Mouse (Mus musculus) embryonic stem cell, embryonic (primary cell): ENCODE measurements at regions not wholly inside any gene's neighbourhood (a gene's known extent, or its start where the extent isn't known, plus 50 kb on each side); places are given as distances from the start of the nearest gene placed in this dataset.

Source experiments
- CTCF ChIA-PET, 4 experiments: fragments of 300-600 bp in 2 of 4; fragments of 350-600 bp in 2 of 4; sonication (Branson Sonifier 250); formaldehyde crosslinking; loops; one replicate each; lab custom pipeline; 2022; ENCODE audit warnings: inconsistent platforms in 2 of 4; lab: Charles Lee
- POLR2A ChIA-PET, 4 experiments: fragments of 300-600 bp in 2 of 4; fragments of 350-600 bp in 2 of 4; sonication (Branson Sonifier 250); formaldehyde crosslinking; loops; one replicate each; lab custom pipeline; 2022; ENCODE audit warnings: antibody characterized with exemption in 4 of 4, inconsistent platforms in 1 of 4; lab: Charles Lee

- ChIA-PET CTCF (no interaction called here), POLR2A (no interaction called here)
These were observed 938.1 kb downstream of the 4930444P10Rik start for GRCm38 (mm10) chr1:15155046-15155445.

- POLR2A ChIA-PET, result no interaction called here
- CTCF ChIA-PET, result no interaction called here
These were observed 939.2 kb downstream of the 4930444P10Rik start for GRCm38 (mm10) chr1:15153952-15154351.

DNA sequence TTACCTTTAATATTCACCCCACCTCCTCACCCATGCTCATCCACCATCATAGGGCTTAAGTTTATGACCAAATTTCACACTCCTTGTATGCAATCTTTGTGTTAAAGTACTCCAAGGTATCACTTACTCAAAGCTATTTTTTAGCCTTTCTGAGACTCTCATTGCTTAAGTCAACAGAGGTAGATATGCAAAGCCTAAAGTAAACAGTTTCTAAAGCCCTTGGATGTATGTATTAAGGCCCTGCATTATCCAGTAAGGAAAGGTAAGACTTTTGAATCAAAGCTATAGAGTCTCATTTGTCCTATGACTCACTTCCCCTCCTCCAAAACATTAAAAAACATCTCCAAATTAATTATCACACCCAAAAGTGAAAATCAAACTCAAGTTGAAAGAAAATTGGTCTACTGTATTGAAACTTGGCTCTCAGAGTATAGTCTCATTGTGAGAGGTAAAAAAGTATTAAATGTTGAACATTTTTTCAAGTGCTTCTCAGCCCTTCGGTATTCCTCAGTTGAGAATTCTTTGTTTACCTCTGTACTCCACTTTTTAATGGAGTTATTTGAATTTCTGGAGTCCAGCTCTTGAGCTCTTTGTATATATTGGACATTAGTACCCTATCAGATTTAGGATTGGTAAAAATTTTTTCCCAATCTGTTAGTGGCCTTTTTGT is 949.1 kb downstream of the 4930444P10Rik start:
- CTCF ChIA-PET, result interaction anchor here in 1 of 4 experiments (1.5 kb wide), 1 partner anchor 33 kb away, joined by 3 read pairs; no protein-coding TSS in a partner anchor
- POLR2A ChIA-PET, result no interaction called here

DNA sequence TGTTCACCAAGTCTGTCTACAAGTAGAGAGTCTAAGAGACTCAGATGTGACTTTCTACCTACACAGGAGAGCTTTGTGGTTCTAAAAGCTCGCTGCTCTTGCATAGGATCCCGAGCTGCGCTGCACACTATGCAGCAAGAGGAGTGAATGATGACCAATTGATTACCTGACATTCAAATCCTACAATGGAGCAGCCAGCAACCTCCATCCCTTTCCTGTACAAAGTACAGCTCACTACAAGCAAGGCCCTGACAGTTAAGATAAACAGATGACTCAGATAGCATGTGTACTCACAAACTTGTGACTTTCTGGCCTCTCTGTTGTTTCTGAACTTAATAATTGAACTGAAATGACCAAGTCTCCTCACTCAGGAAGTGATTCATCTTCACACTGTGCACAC is 974.7 kb downstream of the 4930444P10Rik start:
- ChIA-PET CTCF (no interaction called here), POLR2A (no interaction called here)

GRCm38 (mm10) chr1:15111420-15111819 is 981.7 kb downstream of the 4930444P10Rik start:
- ChIA-PET POLR2A (no interaction called here), CTCF (interaction anchor here in 1 of 4 experiments (1.1 kb wide), 1 partner anchor 32 kb away, joined by 3 read pairs; no protein-coding TSS in a partner anchor)

- ChIA-PET POLR2A (no interaction called here), CTCF (interaction anchor here in 1 of 4 experiments (0.5 kb wide), 1 partner anchor 40 kb away, joined by 3 read pairs; no protein-coding TSS in a partner anchor)
These were observed 1022.8 kb downstream of the 4930444P10Rik start for GRCm38 (mm10) chr1:15070331-15070730.

DNA sequence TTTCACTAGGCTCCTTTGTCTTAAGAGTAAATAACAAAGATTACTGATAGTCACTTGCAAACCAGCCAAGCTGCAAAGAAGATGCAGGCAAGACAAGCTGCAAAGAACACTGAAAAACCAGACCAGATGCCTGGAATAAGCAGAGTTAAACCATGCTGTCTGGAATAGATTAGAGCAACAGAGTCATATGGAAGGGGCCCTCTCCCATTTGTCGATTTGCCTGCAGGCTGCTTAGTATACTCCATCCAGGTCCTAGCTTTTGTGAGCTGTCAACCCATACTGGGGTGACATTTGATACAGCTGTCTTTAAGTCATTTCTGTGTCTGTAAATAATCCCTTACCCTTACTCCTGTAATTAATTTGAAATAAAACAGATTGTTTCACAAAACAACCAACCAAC is 1059.1 kb downstream of the 4930444P10Rik start:
- ChIA-PET POLR2A (no interaction called here), CTCF (no interaction called here)

DNA sequence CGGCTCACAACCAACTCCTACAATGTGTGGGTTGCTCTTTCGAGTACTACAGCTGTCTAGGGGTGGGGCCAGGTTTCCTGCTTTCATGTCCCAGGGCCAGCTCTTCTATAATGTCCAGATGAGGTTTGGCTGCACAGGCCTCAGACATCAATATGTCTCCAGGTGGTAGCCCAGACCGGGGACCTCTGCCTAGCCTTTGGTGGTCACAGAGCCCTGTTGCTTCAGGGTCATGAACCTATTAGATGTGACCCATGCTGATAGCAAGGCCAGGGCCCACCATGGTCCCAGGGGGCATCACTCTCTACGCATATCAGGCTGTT is 1074.7 kb downstream of the 4930444P10Rik start:
- CTCF ChIA-PET, result interaction anchor here in 1 of 4 experiments (1.0 kb wide), 1 partner anchor 36 kb away, joined by 3 read pairs; no protein-coding TSS in a partner anchor
- POLR2A ChIA-PET, result no interaction called here

DNA sequence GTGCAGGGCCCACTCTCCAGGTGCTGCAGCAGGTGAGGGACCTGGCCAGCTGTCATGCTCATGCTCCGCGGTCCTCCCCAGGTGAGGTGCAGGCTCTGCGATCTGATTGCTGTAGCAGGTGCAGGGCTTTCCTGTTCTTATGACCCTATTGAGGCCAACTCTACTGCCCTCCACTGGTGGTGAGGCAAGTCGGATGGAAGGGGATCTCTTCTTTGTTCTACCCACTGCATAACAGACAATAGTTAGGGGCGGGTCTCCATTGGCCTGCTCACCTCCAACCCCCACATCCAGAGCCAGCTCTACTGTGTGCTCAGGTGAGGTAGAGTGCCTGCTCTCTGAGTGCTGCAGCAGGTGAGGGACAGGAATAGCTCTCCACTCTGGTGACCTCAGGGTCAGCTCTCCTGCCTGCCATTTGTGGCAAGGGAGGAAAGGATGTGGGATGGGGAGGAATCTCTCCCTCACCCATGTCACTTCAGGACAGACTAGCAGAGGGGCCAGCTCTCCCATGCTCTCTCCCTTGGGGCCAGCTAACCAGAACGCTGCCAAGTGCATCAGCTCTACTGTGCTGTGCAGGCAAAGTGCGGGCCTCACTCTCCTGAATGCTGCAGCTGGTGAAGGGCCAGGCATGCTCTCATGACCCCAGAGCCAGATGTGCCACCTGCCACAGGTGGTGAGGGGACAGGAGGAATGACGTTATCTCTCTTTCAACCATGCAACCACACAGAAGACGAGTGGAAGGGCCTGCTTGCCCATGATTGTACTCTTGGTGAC is 1075.3 kb downstream of the 4930444P10Rik start:
- ChIA-PET POLR2A (no interaction called here), CTCF (interaction anchor here in 2 of 4 experiments (0.6 to 1.1 kb wide), 4 partner anchors 36 to 604 kb away, joined by 3 to 4 read pairs (median 3); no protein-coding TSS in a partner anchor)

DNA sequence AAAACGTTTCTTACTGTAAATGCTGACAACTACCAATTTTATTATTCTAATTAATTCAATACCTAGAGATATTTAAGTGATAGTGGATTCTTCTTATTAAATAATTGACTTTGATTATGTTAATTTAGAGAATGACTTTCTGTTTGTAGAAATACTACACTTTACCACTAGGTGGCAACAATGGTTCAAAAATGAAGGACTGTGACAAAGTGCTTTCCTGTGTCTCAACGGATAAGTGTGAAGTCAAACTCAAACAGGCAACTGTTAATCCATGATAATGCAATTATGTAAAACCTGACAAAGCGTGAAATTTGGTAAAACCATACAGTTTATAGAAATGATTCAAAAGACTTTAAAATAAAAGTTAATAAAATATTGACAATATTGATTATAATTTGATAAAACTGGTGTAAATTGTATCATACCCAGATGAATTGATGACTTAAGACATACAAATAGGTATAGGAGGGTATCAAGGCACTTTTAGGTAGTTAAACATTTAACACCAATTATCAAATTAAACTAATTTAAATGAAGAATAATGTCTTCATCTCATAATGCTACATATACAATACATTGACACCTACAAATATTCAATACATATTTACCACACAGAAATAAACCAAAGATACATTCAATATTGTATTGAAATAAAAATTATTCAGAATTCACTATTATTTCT is 1085.3 kb downstream of the 4930444P10Rik start:
- CTCF ChIA-PET, result no interaction called here
- POLR2A ChIA-PET, result no interaction called here

GRCm38 (mm10) chr1:14995348-14995747 is 1097.8 kb downstream of the 4930444P10Rik start:
- CTCF ChIA-PET, result no interaction called here

GRCm38 (mm10) chr1:14980093-14980711 is 1112.9 kb downstream of the 4930444P10Rik start:
- CTCF ChIA-PET, result interaction anchor here (0.5 to 2.2 kb wide), 12 partner anchors 19 to 669 kb away, joined by 3 to 11 read pairs (median 4); no protein-coding TSS in a partner anchor
- POLR2A ChIA-PET, result interaction anchor here in 1 of 4 experiments (0.5 kb wide), 1 partner anchor 1005 kb away, joined by 3 read pairs; no protein-coding TSS in a partner anchor

More at GRCm38 (mm10) chr1:14995348-14995747, 1097.8 kb downstream of the 4930444P10Rik start:
- POLR2A ChIA-PET, result no interaction called here
